Mouse (Mus musculus) right cerebral cortex, adult 18-20 months (tissue): ENCODE data around the gene Car6.

Experiments
- DNase-seq: peaks from one replicate; pipeline ENCODE4 v3.0.0; 2022; ENCODE audit warnings: mixed read lengths

The Car6 gene

GRCm38 (mm10) chr4:150178131-150178530 lies 23.0 kb downstream of the Car6 start:
- DNase-seq: no peak

GRCm38 (mm10) chr4:150177122-150177521 lies 24.0 kb downstream of the Car6 start:
- no peak for DNase-seq

- DNase-seq: peak; percentile 9
These were observed 24.6 kb downstream of the Car6 start for GRCm38 (mm10) chr4:150176535-150176934.

- no peak for DNase-seq
These were observed 27.1 kb downstream of the Car6 start for GRCm38 (mm10) chr4:150174027-150174426.

- peak; percentile 29 for DNase-seq
These were observed 27.9 kb downstream of the Car6 start for GRCm38 (mm10) chr4:150173281-150173680.

- DNase-seq: no peak
These were observed 29.0 kb downstream of the Car6 start for GRCm38 (mm10) chr4:150172107-150172506.

GRCm38 (mm10) chr4:150168406-150168805 lies 32.7 kb downstream of the Car6 start:
- peak; percentile 24 for DNase-seq

- no peak for DNase-seq
These were observed 36.3 kb downstream of the Car6 start for GRCm38 (mm10) chr4:150164875-150165274.

GRCm38 (mm10) chr4:150162561-150163169 lies 38.5 kb downstream of the Car6 start:
- no peak for DNase-seq

- no peak for DNase-seq
These were observed 41.7 kb downstream of the Car6 start for GRCm38 (mm10) chr4:150159458-150159857.

- DNase-seq: no peak
These were observed 43.7 kb downstream of the Car6 start for GRCm38 (mm10) chr4:150157348-150157882.

- no peak for DNase-seq
These were observed 45.4 kb downstream of the Car6 start for GRCm38 (mm10) chr4:150155731-150156130.

GRCm38 (mm10) chr4:150155301-150155700 lies 45.8 kb downstream of the Car6 start:
- DNase-seq: no peak

GRCm38 (mm10) chr4:150152483-150152882 lies 48.6 kb downstream of the Car6 start:
- DNase-seq: no peak

GRCm38 (mm10) chr4:150151045-150151444 lies 50.1 kb downstream of the Car6 start:
- no peak for DNase-seq

GRCm38 (mm10) chr4:150146286-150146685 lies 54.8 kb downstream of the Car6 start:
- DNase-seq: no peak

- no peak for DNase-seq
These were observed 56.9 kb downstream of the Car6 start for GRCm38 (mm10) chr4:150144242-150144641.

GRCm38 (mm10) chr4:150140346-150140745 lies 60.8 kb downstream of the Car6 start:
- DNase-seq: no peak

GRCm38 (mm10) chr4:150139090-150139489 lies 62.0 kb downstream of the Car6 start:
- DNase-seq: no peak

GRCm38 (mm10) chr4:150138084-150138543 lies 63.0 kb downstream of the Car6 start:
- peak; percentile 59 for DNase-seq

GRCm38 (mm10) chr4:150137368-150138083 lies 63.6 kb downstream of the Car6 start:
- DNase-seq: no peak
